Mouse (Mus musculus): Measurements from ENCODE around the gene Inafm1. TPM values are rescaled to one million over a fixed set of nuclear protein-coding genes. Genes with fewer than 3 reads are reported as not detected.

Gene Inafm1
- 0.40 TPM for polyA plus RNA-seq (2014; fragmentation: Illumina TruSeq; extraction: RNeasy Lipid Tissue Mini Kit (QIAGEN cat#74804); ENCODE audit: low read depth, low replicate concordance)

DNA sequence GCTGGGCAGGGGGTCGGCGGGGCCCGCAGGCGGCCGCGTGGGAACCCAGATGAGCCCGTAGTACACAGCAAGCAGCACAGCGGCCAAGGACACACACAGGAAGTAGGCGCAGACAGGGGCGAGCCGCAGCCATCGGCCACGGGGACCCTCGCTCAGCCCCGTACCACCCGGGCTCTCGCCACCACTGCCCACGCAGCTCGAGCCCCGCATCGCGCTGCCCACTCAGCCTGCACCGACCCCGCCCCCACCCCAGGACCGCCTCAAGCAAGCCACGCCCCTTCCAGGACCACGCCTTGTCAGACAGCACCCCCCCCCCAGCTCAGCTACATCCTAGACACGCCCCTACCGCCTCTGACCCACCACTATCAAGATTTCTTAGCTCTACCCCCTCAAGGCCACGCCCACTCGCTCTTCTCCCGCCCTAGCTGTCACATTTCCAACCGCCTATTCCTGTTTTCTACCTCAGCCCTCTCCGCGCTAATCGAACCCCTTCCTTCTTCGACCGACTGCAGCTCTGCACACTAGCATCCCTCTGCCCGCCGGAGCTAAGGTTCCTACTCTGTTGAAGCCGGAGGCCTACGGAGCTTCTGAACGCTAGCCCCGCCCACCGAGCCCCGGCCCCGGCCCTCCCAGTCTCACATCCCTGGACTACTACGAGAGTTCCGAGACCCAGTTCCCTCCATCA lies at the start of gene Inafm1:
Inafm1 (minus strand) TSS at position 537 of the 685 bp plus-strand sequence.

DNA sequence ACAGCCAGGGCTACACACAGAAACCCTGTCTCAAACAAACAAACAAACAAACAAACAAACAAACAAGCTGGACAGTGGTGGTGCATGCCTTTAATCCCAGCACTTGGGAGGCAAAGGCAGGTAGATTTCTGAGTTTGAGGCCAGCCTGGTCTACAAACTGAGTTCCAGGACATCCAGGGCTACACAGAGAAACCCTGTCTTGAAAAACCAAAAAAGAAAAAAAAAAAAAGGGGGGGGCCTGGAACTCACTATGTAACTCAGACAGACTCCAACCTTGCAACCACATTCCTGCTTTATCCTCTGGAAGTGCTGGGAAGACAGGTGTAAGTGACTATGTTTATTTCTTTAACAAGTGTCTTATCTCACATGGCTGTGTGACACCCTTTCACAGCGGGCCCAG lies 34.7 kb upstream of the Inafm1 start, which contains the start of gene Bbc3:
Bbc3 (plus strand) TSS at position 301 of the 400 bp plus-strand sequence.

DNA sequence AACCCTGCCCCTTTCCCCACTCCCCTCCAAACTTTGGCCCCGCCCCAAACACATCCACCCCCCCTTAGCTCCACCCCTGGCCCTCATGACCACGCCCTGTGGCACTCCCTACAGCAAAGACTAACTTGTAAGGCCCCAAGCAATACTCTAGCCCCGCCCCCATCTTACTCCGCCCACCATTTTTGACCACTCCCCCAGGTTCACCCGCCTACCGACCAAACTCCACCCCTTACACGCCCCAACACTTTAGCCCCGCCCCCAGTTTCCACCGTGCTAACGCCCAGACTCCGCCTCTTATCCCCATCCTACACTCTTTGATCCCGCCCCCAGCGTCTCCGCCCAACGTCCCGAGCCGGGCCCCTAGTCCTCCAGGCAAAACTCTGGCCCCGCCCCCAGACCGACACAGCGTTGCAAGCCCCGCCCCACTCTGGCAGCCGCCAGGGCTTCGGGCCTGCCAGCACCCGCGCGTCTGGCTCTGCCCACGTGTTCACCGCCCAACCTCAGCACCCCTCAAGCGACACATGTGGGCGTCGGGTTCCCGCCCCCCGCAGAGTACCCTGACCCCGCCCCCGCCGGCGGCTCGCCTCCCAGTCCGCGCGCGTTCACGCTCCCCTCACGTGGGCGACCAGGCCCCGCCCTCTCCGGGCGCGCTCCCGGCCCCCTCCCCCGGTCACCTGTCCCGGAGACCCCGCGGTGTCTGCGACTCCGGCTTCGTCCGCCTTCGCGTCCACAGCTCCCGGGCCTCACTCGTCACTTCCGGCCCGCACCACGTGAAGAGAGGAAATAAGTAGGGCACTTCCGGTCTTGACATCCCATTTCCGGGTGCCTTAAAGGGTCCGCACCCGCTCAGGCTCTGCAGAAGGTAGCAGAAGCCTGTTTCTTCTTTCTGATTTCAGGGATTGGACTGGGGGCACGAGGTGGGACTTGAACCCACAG lies 12.9 kb upstream of the Inafm1 start, which contains the start of gene Ccdc9:
Ccdc9 (minus strand) TSS at position 770 of the 936 bp plus-strand sequence.

DNA sequence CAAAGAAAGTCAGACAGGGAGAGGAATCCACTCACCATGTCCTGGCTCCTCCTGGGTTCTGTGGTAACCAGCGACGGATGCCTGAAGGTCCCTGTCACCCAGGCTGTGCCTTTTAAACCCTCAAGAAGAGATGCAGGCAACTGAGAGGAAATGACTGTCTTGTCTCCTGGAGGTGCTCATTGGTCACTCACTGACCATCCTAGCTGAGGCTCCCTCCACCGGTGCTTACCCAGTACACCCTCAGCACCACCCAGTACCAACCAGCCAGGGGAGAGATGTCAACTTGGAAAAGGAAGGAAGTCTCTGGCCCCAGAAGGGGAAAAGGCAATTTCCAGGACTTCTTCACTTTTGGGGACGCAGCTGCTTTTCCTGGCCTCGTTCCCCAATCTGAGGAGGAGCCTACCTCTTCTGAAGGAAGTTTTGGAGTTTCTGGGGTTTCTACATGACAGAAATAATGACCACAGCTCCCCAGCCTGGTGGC lies 14.3 kb downstream of the Inafm1 start, which contains the start of gene C5ar1:
C5ar1 (minus strand) TSS at position 431 of the 481 bp plus-strand sequence.

GRCm38 (mm10) chr7:16244067-16244466 lies 29.4 kb downstream of the Inafm1 start, which contains the start of gene C5ar2:
C5ar2 (minus strand) TSS chr7:16244154.

Other genes starting within 250 kb of the Inafm1 start
- gene Bicra, start 225.7 kb downstream of the Inafm1 start, polyA plus RNA-seq (2014; fragmentation: Illumina TruSeq; extraction: RNeasy Lipid Tissue Mini Kit (QIAGEN cat#74804); ENCODE audit: low read depth, low replicate concordance): 0.26 TPM
- gene Zfp541, start 211.8 kb downstream of the Inafm1 start, polyA plus RNA-seq (2014; fragmentation: Illumina TruSeq; extraction: RNeasy Lipid Tissue Mini Kit (QIAGEN cat#74804); ENCODE audit: low read depth, low replicate concordance): not detected
- gene Napa, start 175.2 kb downstream of the Inafm1 start, polyA plus RNA-seq (2014; fragmentation: Illumina TruSeq; extraction: RNeasy Lipid Tissue Mini Kit (QIAGEN cat#74804); ENCODE audit: low read depth, low replicate concordance): 16.1 TPM
- gene Kptn, start 153.7 kb downstream of the Inafm1 start, polyA plus RNA-seq (2014; fragmentation: Illumina TruSeq; extraction: RNeasy Lipid Tissue Mini Kit (QIAGEN cat#74804); ENCODE audit: low read depth, low replicate concordance): 6.3 TPM
- not detected for gene Slc8a2, start 143.8 kb downstream of the Inafm1 start, polyA plus RNA-seq (2014; fragmentation: Illumina TruSeq; extraction: RNeasy Lipid Tissue Mini Kit (QIAGEN cat#74804); ENCODE audit: low read depth, low replicate concordance)
- not detected for gene Meis3, start 98.5 kb downstream of the Inafm1 start, polyA plus RNA-seq (2014; fragmentation: Illumina TruSeq; extraction: RNeasy Lipid Tissue Mini Kit (QIAGEN cat#74804); ENCODE audit: low read depth, low replicate concordance)
- 0.34 TPM for gene Dhx34, start 51.6 kb downstream of the Inafm1 start, polyA plus RNA-seq (2014; fragmentation: Illumina TruSeq; extraction: RNeasy Lipid Tissue Mini Kit (QIAGEN cat#74804); ENCODE audit: low read depth, low replicate concordance)
- gene C5ar2, start 29.5 kb downstream of the Inafm1 start, polyA plus RNA-seq (2014; fragmentation: Illumina TruSeq; extraction: RNeasy Lipid Tissue Mini Kit (QIAGEN cat#74804); ENCODE audit: low read depth, low replicate concordance): 0.93 TPM
- 0.64 TPM for gene C5ar1, start 14.1 kb downstream of the Inafm1 start, polyA plus RNA-seq (2014; fragmentation: Illumina TruSeq; extraction: RNeasy Lipid Tissue Mini Kit (QIAGEN cat#74804); ENCODE audit: low read depth, low replicate concordance)
- gene Ccdc9, start 13.2 kb upstream of the Inafm1 start, polyA plus RNA-seq (2014; fragmentation: Illumina TruSeq; extraction: RNeasy Lipid Tissue Mini Kit (QIAGEN cat#74804); ENCODE audit: low read depth, low replicate concordance): 9.4 TPM
- gene Bbc3, start 34.8 kb upstream of the Inafm1 start, polyA plus RNA-seq (2014; fragmentation: Illumina TruSeq; extraction: RNeasy Lipid Tissue Mini Kit (QIAGEN cat#74804); ENCODE audit: low read depth, low replicate concordance): not detected
- 20.8 TPM for gene Sae1, start 114.2 kb upstream of the Inafm1 start, polyA plus RNA-seq (2014; fragmentation: Illumina TruSeq; extraction: RNeasy Lipid Tissue Mini Kit (QIAGEN cat#74804); ENCODE audit: low read depth, low replicate concordance)
- 2.2 TPM for gene Zc3h4, start 127.3 kb upstream of the Inafm1 start, polyA plus RNA-seq (2014; fragmentation: Illumina TruSeq; extraction: RNeasy Lipid Tissue Mini Kit (QIAGEN cat#74804); ENCODE audit: low read depth, low replicate concordance)
- gene Tmem160, start 179.2 kb upstream of the Inafm1 start, polyA plus RNA-seq (2014; fragmentation: Illumina TruSeq; extraction: RNeasy Lipid Tissue Mini Kit (QIAGEN cat#74804); ENCODE audit: low read depth, low replicate concordance): not detected
- gene Npas1, start 204.1 kb upstream of the Inafm1 start, polyA plus RNA-seq (2014; fragmentation: Illumina TruSeq; extraction: RNeasy Lipid Tissue Mini Kit (QIAGEN cat#74804); ENCODE audit: low read depth, low replicate concordance): not detected

Data from liver, adult 10 weeks (tissue).